Mouse (Mus musculus) G1E-ER4 (cell line): ENCODE measurements around the gene Cstb. TPM values are rescaled to one million over a fixed set of nuclear protein-coding genes. Genes with fewer than 3 reads are reported as not detected.

Experiments used
- GATA1 ChIP-seq: IDR thresholded peaks from one replicate; pipeline ENCODE4 v1.8.0; 2012; ENCODE audit warnings: low read length, inconsistent platforms
- polyA plus RNA-seq: library from polyadenylated mRNA; stranded (reverse); fragments of >175 nt; gene quantifications from 2 replicates; pipeline ENCODE4 v1.2.3, GENCODE M21; 2012

Cstb gene
- polyA plus RNA-seq, 1 experiment, result 15.4 TPM

- TF ChIP-seq GATA1, result no peak
Measured at GRCm38 (mm10) chr10:78409035-78409788, 16.3 kb upstream of the Cstb start.

GRCm38 (mm10) chr10:78411851-78412250 is 13.6 kb upstream of the Cstb start:
- no peak for TF ChIP-seq GATA1

GRCm38 (mm10) chr10:78412319-78413151 is 12.9 kb upstream of the Cstb start, which contains the start of gene Rrp1:
Rrp1 (minus strand) TSS chr10:78413043.
- TF ChIP-seq GATA1, result no peak

GRCm38 (mm10) chr10:78413152-78413520 is 12.3 kb upstream of the Cstb start:
- TF ChIP-seq GATA1, result no peak

GRCm38 (mm10) chr10:78417888-78418287 is 7.6 kb upstream of the Cstb start:
- TF ChIP-seq GATA1, result no peak

GRCm38 (mm10) chr10:78418791-78419190 is 6.7 kb upstream of the Cstb start:
- no peak for TF ChIP-seq GATA1

GRCm38 (mm10) chr10:78420929-78421328 is 4.5 kb upstream of the Cstb start:
- TF ChIP-seq GATA1, result no peak

- TF ChIP-seq GATA1, result no peak
Measured at GRCm38 (mm10) chr10:78422614-78423013, 2.9 kb upstream of the Cstb start.

GRCm38 (mm10) chr10:78426117-78426735 is 757 bp downstream of the Cstb start:
- no peak for TF ChIP-seq GATA1

- TF ChIP-seq GATA1, result no peak
Measured at GRCm38 (mm10) chr10:78428070-78428469, 2.6 kb downstream of the Cstb start.

GRCm38 (mm10) chr10:78429180-78429579 is 3.7 kb downstream of the Cstb start:
- TF ChIP-seq GATA1, result no peak

- no peak for TF ChIP-seq GATA1
Measured at GRCm38 (mm10) chr10:78429776-78430175, 4.3 kb downstream of the Cstb start.

GRCm38 (mm10) chr10:78432853-78433252 is 7.4 kb downstream of the Cstb start:
- no peak for TF ChIP-seq GATA1

GRCm38 (mm10) chr10:78438094-78438493 is 12.6 kb downstream of the Cstb start:
- no peak for TF ChIP-seq GATA1

- TF ChIP-seq GATA1, result no peak
Measured at GRCm38 (mm10) chr10:78439550-78439949, 14.1 kb downstream of the Cstb start.

GRCm38 (mm10) chr10:78439990-78440389 is 14.5 kb downstream of the Cstb start:
- TF ChIP-seq GATA1, result no peak
